Mouse (Mus musculus): ENCODE data around the gene Tcap. TPM values are rescaled to one million over a fixed set of nuclear protein-coding genes. Genes with fewer than 3 reads are reported as not detected.

Tcap gene
- polyA plus RNA-seq, 1 experiment from 2014 or later: 8.4 TPM

DNA sequence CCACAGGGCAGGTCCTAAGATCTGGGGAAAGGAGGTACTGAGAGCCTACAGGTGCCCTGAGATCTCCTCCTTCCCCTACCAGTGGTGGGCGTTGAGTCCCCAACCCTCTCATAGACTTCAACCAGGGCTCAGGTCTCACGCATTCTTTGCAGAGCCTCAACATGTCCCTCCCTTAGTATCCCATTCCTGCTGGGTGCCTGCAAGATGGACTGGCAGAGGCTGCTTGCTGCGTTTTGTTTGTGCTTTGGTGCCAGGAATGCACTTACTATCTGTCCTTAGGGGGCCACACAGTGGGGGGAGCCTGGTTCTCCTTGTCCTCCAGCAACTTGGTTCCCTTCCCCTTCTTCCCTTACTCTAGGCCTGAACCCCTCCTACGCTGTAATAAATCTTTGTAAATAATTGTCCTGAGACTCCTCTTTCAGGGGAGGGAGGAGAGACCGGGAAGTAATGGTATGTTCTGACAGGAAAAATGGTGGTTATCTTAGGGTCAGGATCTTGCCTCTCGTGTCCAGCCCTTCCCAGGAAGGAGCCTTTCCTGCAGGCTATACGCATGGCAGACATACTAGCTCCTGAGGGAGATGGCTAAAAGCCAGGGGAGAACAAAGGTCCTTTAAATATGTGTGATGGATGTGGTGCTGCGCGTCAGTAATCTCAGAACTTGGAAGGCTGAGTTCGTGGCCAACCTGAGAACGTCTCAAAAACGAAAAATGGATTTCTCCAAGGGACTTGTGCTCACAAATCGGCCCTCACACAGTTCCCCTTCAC lies 26.0 kb upstream of the Tcap start:
- no peak overlapping the region; the same call in none of the 2 replicates for H3K9ac ChIP-seq
- H3K27ac ChIP-seq (replicated peaks): peak overlapping the region; percentile 89
- 0 out of 2 replicates have a peak, but pooled peaks have one; percentile 0 for ATAC-seq (ENCODE audit: insufficient number of reproducible peaks, low FRiP score, low TSS enrichment, low read depth)
- no peaks in the 10 kb centered on the region for H3K36me3 ChIP-seq
- 11% methylated on average over 13 of the region's 13 CpGs for WGBS
- H3K4me1 ChIP-seq: peaks cover 41% of the 10 kb centered on the region
- H3K4me3 ChIP-seq (replicated peaks): peak overlapping the region; percentile 70
- peak overlapping the region; percentile 75 for H3K4me2 ChIP-seq (replicated peaks)
- no peaks in the 10 kb centered on the region for H3K9me3 ChIP-seq (replicated peaks)
- H3K27me3 ChIP-seq: peaks cover 20% of the 10 kb centered on the region

DNA sequence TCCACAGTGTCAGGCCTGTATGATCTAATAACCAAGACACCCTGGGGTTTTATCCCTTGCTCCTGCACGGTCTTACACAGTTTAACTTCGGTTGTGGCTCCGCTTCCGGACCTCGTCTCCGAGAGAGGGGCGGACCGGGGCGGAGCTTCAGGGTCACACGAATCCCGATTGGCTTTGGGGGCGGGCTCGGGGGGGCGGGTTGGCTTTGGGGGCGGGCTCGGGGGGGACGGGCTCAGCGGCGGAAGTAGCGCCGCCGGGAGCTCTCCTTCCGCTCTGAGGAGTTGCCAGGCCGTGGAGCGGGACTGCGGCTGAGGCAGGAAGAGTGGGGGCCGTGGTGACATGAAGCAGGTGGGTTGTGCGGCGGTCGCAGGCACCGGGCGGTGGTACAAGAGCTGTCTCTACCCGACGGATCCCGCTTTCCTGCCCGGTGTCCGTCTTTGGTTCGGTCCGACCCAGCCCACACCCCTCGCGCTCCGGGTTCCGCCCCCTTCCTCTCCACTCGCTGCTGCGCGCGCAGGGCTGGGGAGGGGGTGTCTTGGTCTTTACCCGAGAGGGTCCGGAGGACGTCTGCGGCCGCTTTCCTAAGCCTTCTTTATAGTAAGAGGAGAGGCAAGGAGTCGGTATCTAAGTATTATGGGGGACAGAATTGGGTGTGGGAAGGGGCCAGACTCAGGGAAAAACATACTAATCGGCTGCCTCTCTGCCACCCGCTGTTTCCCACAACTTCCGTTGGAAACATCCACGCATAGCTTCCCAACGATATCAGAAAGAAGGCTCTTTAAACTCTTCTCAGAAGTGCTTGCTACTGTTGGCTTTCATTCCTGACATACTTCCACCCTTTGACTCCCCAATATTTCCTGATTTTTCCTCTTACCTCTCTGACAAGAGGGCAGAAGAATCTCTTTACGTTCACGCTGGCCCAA lies 25.2 kb upstream of the Tcap start, which contains the start of gene Stard3:
Stard3 (plus strand) TSS at position 208 of the 923 bp plus-strand sequence.
- H3K4me3 ChIP-seq (replicated peaks): peak within 1 kb of the TSS; percentile 70
- H3K9me3 ChIP-seq (replicated peaks): no peaks in the 10 kb centered on the region
- peaks cover 41% of the 10 kb centered on the region for H3K4me1 ChIP-seq
- peak; percentile 89 for ATAC-seq (ENCODE audit: insufficient number of reproducible peaks, low FRiP score, low TSS enrichment, low read depth)
- peaks cover 12% of the 10 kb centered on the region; the same call in 1 of the 2 replicates for H3K27me3 ChIP-seq
- H3K36me3 ChIP-seq: no peaks in the 10 kb centered on the region
- WGBS: under 1% methylated on average over 60 of the region's 60 CpGs
- peak within 1 kb of the TSS; percentile 75 for H3K4me2 ChIP-seq (replicated peaks)
- H3K27ac ChIP-seq (replicated peaks): peak within 1 kb of the TSS; percentile 89
- H3K9ac ChIP-seq: peak within 1 kb of the TSS; percentile 60

DNA sequence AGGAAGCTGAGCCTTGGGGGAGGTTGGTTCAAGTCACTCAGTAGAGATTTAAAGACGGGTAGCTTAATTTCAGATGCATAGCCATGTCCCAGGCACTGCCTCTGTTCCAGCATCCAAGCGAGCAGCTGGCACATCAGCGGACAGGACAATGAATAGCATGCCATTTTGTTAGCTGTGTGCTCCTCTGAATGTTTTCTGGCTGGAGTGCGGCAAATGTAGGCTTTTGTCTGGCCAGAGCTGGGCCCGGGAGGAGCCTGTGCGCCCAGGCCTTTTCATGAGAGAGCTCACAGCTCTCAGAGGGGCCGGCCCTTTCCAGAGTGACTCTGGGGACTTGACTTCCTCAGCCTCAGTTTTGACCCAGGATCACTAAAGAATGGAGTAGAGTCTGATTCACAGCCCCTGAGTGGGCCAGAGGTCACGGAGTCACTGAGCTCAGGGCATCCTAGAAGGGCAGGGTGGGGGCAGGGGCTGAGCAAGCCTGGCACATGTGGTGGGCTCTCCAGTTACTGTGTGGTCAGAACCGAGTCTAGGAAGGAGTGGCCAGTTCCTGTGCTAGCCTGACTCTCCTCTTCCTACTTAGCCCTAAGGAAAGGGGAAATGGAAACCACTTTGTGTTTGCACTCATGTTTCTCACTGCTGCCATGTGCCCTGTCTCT lies 22.6 kb upstream of the Tcap start:
- no peak for ATAC-seq (ENCODE audit: insufficient number of reproducible peaks, low FRiP score, low TSS enrichment, low read depth)
- H3K36me3 ChIP-seq: no peaks in the 10 kb centered on the region
- no peak overlapping the region for H3K4me2 ChIP-seq (replicated peaks)
- H3K9ac ChIP-seq: no peak overlapping the region
- H3K4me1 ChIP-seq: peaks cover 37% of the 10 kb centered on the region
- H3K9me3 ChIP-seq (replicated peaks): no peaks in the 10 kb centered on the region
- H3K27ac ChIP-seq (replicated peaks): no peak overlapping the region
- no peak overlapping the region for H3K4me3 ChIP-seq (replicated peaks)
- no peaks in the 10 kb centered on the region for H3K27me3 ChIP-seq
- 47% methylated on average over 9 of the region's 9 CpGs for WGBS

DNA sequence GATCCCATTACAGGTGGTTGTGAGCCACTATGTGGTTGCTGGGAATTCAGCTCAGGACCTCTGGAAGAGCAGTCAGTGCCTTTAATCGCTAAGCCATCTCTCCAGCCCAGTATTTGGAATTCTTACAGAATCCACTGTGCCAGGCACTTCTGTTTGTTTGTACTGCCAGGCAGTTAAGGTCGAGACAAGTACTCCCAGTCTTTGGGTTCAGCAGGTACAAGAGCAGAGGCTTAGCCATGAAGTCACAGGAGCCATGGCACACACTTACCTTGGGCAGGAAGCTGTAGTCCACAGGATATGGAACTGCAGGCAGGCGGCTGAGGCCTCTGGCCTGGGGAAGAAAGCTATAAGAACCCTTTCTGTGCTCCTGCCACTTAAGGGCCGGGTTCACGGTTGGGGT lies 19.8 kb upstream of the Tcap start:
- ATAC-seq (ENCODE audit: insufficient number of reproducible peaks, low FRiP score, low TSS enrichment, low read depth): no peak
- Histone ChIP-seq H3K27ac (replicated peaks) (no peak overlapping the region), H3K4me2 (replicated peaks) (no peak overlapping the region), H3K9me3 (replicated peaks) (no peaks in the 10 kb centered on the region), H3K4me1 (peaks cover 28% of the 10 kb centered on the region), H3K9ac (no peak overlapping the region), H3K36me3 (no peaks in the 10 kb centered on the region), H3K4me3 (replicated peaks) (no peak overlapping the region), H3K27me3 (no peaks in the 10 kb centered on the region)
- WGBS: 83% methylated on average over 5 of the region's 5 CpGs

DNA sequence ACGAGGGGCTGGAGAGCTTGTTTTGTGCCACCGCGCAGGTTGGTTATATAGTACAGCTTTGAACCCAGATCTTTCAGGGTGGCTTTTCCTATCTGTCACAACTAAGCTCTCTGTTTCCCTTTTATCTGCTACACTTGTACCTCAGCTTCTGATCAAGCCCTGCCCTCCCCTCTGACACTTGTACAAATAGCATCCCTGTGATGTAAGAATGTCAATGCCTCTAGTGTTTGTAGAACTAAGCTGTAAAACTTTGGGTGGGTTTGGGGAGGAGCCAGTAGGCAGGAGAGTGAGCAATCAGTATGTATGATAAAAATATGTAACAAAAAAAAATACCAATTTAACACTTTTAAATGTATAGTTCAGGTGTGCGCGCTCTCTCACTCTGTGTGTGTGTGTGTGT lies 19.2 kb upstream of the Tcap start:
- H3K36me3 ChIP-seq: no peaks in the 10 kb centered on the region
- ATAC-seq (ENCODE audit: insufficient number of reproducible peaks, low FRiP score, low TSS enrichment, low read depth): no peak

DNA sequence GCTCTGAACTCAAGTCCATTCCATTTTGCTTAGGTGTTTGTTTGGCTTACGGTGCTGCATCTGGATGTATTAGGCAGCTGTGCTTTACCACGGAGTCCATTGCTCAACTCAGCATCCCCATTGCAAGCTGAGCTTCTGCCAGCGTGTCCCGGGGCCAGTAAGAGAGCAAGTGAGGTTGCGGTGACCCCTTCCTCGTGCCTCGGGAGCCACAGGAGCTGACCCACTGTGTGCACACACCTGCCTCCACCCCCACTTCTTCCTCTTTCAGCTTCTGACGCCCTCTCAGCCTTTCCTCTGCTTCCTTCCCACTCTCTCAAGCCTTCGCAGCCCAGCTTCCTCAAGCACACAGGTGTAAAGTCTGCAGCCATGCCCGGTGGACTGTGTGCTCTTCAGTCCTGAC lies 17.3 kb upstream of the Tcap start:
- ATAC-seq (ENCODE audit: insufficient number of reproducible peaks, low FRiP score, low TSS enrichment, low read depth): no peak
- no peak overlapping the region for H3K27ac ChIP-seq (replicated peaks)
- H3K36me3 ChIP-seq: no peaks in the 10 kb centered on the region
- WGBS: 75% methylated on average over 10 of the region's 10 CpGs
- no peak overlapping the region for H3K4me2 ChIP-seq (replicated peaks)
- H3K27me3 ChIP-seq: no peaks in the 10 kb centered on the region
- peaks cover 7% of the 10 kb centered on the region for H3K4me1 ChIP-seq
- no peak overlapping the region for H3K9ac ChIP-seq
- no peaks in the 10 kb centered on the region for H3K9me3 ChIP-seq (replicated peaks)
- no peak overlapping the region for H3K4me3 ChIP-seq (replicated peaks)

More for the DNA sequence above, 19.2 kb upstream of the Tcap start:
- Histone ChIP-seq H3K4me1 (peaks cover 22% of the 10 kb centered on the region), H3K27ac (replicated peaks) (no peak overlapping the region), H3K4me2 (replicated peaks) (no peak overlapping the region), H3K4me3 (replicated peaks) (no peak overlapping the region), H3K9me3 (replicated peaks) (no peaks in the 10 kb centered on the region), H3K9ac (no peak overlapping the region), H3K27me3 (no peaks in the 10 kb centered on the region)
- WGBS: 88% methylated on average over 5 of the region's 5 CpGs

DNA sequence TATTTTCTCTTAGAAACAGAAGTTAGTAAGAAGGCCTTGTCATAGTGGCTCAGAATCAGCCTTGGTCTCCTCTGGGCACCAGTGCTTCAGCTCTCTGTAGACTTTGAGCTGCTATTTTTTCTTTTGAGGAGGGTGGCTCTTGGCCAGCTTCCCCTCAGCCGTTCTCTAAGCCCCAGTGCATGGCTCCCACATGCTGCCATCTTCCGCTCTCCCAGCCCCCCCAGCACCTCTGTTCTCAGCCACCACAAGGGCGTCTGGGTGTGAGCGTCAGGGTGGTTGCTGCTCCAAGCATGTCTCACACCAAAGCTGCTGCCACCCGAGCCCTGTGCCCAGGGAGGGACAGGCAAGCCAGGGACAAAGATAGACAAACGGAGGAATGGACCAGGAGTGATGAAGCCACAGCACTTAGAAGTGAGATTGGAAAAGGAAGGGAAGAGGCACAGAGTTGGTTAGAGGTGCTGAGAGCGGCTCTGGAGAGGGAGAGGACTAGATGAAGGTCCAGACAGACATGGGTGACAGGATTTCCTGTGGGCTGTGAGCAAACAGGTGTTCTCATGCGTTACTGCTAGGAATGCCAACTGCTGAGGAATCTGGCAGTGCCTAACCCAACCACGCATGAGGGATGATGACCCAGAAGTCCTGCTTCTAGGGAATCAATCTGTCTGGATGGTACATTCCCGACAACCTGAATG lies 16.3 kb upstream of the Tcap start:
- Histone ChIP-seq H3K9ac (no peak overlapping the region), H3K4me3 (replicated peaks) (no peak overlapping the region)
- 75% methylated on average over 10 of the region's 10 CpGs for WGBS

DNA sequence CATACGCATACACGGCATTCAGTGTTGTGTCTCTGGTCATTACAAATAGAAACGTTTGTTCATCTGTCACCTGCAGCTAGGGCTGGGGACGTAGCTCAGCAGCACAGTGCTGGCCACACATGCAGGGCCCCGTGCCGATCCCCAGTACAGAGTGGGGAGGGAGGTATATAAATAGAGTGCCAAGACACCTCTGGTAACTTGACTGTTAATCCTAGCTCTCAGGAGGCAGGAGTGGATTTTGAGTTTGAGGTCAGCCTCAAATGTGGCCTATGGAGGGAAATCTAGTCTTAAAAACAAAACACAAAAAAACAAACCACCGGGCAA lies 15.8 kb upstream of the Tcap start:
- no peaks in the 10 kb centered on the region for H3K9me3 ChIP-seq (replicated peaks)
- no peak overlapping the region for H3K4me3 ChIP-seq (replicated peaks)
- peaks cover 14% of the 10 kb centered on the region; the same call in 1 of the 2 replicates for H3K4me1 ChIP-seq
- H3K36me3 ChIP-seq: no peaks in the 10 kb centered on the region
- no peak overlapping the region for H3K4me2 ChIP-seq (replicated peaks)
- H3K27me3 ChIP-seq: no peaks in the 10 kb centered on the region
- 83% methylated on average over 7 of the region's 7 CpGs for WGBS
- H3K27ac ChIP-seq (replicated peaks): no peak overlapping the region
- H3K9ac ChIP-seq: no peak overlapping the region
- ATAC-seq (ENCODE audit: insufficient number of reproducible peaks, low FRiP score, low TSS enrichment, low read depth): no peak

More for the DNA sequence above, 16.3 kb upstream of the Tcap start:
- ATAC-seq (ENCODE audit: insufficient number of reproducible peaks, low FRiP score, low TSS enrichment, low read depth): no peak
- no peaks in the 10 kb centered on the region for H3K36me3 ChIP-seq
- no peak overlapping the region for H3K27ac ChIP-seq (replicated peaks)
- no peak overlapping the region for H3K4me2 ChIP-seq (replicated peaks)
- no peaks in the 10 kb centered on the region for H3K9me3 ChIP-seq (replicated peaks)
- no peaks in the 10 kb centered on the region for H3K27me3 ChIP-seq
- H3K4me1 ChIP-seq: peaks cover 14% of the 10 kb centered on the region

DNA sequence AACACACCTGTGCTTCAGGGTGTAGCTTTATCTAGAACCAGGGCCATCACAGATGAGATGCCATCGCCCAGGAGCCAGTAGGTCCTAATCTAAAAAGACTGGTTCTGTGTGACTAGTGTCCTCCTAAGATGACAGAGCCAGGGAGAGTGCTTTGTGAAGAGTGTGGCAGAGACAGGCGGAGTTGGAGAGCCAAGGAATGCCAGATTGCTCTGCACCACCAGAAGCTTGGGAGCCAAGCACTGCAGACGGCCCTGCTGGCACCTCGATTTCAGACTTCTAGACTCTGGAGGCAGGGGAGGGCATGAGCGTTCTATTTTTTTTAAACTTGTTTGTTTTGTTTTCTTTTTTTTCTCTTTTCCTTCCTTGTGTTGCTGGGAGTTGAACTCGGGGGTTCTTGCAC lies 14.3 kb upstream of the Tcap start:
- no peaks in the 10 kb centered on the region for H3K36me3 ChIP-seq
- peaks cover 14% of the 10 kb centered on the region; the same call in 1 of the 2 replicates for H3K4me1 ChIP-seq
- 76% methylated on average over 6 of the region's 6 CpGs for WGBS
- H3K9ac ChIP-seq: no peak overlapping the region
- H3K9me3 ChIP-seq (replicated peaks): no peaks in the 10 kb centered on the region
- H3K27me3 ChIP-seq: no peaks in the 10 kb centered on the region
- no peak overlapping the region for H3K27ac ChIP-seq (replicated peaks)
- H3K4me2 ChIP-seq (replicated peaks): no peak overlapping the region
- no peak for ATAC-seq (ENCODE audit: insufficient number of reproducible peaks, low FRiP score, low TSS enrichment, low read depth)
- H3K4me3 ChIP-seq (replicated peaks): no peak overlapping the region

DNA sequence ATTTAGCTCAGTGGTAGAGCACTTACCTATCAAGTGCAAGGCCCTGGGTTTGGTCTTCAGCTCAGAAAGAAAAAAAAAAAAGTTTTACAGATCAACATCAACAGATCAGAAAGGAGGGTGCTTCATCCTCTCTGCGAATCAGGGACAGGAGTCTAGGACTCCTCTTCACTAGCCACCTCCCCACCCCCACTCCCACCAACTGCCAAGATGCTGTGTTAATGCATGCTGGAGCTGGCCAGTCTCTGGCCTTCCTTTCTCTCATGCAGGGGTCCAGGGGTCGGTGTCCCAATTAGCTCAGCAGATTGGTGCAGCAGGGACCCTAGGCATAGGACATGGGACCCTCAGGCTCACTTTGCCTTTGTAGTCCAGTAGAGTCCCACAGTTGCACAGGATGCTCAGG lies 13.0 kb upstream of the Tcap start:
- Histone ChIP-seq H3K27me3 (no peaks in the 10 kb centered on the region), H3K9me3 (replicated peaks) (no peaks in the 10 kb centered on the region), H3K4me1 (peaks cover 14% of the 10 kb centered on the region; the same call in 1 of the 2 replicates), H3K9ac (no peak overlapping the region), H3K4me2 (replicated peaks) (no peak overlapping the region), H3K4me3 (replicated peaks) (no peak overlapping the region), H3K27ac (replicated peaks) (no peak overlapping the region), H3K36me3 (peaks cover 10% of the 10 kb centered on the region)
- WGBS: 78% methylated on average over 2 of the region's 2 CpGs
- ATAC-seq (ENCODE audit: insufficient number of reproducible peaks, low FRiP score, low TSS enrichment, low read depth): no peak; the same call in 1 of the 2 replicates
